Mouse (Mus musculus): ENCODE results near the gene Lrrc59.

The Lrrc59 gene

GRCm38 (mm10) chr11:94629199-94629883 lies at the start of gene Lrrc59:
TSS of gene Lrrc59 (plus strand) at chr11:94629767.
- DNase-seq, result peak; percentile 95

- no peak for DNase-seq
These were observed 49.3 kb upstream of the Lrrc59 start for GRCm38 (mm10) chr11:94580111-94580740.

- DNase-seq, result no peak
These were observed 44.5 kb upstream of the Lrrc59 start for GRCm38 (mm10) chr11:94585091-94585490.

DNA sequence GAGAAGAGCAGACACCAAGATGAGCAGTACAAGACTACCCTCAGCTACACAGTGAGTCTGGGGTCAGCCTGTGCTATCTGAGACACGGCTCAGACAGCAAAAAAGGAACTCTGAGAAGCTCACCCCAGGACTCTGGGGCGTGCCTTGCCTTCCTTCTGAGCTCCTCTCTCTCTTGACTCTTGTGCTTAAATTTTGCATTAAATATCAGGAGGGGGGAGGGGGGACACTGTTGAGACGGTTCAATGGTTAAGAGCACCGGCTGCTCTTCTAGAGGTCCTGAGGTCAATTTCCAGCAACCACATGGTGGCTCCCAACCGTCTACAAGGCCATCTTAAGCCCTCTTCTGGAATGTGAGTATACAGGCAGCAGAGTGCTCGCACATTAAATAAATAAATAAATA lies 42.1 kb upstream of the Lrrc59 start:
- DNase-seq, result no peak

DNA sequence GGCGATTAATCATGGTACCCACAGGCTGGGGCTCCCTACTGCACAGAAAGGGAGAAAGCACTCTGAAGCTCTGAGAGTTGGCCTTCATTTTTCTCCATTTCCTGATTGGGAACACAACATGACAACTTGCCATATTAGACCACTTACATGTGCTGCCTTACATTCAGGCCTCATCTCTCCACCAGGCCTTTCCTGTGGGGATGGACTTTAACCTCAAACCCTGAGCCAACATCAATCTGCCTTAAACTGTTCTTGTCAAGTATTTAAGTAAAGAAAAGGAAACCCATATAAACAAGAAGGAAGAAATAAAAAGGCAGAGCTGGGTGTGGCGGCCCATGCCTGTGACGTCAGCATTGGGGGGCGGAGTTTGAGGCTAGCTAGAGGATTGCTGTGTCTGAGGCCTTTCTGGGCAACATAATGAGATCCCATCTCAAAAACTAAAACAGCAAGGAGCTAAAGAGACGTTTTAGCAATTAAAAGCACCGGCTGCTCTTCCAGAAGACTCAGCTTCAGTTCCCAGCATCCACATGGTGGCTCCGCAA lies 33.2 kb upstream of the Lrrc59 start:
- peak; percentile 44 for DNase-seq

- DNase-seq, result peak; percentile 86
These were observed 32.2 kb upstream of the Lrrc59 start for GRCm38 (mm10) chr11:94597319-94597718.

GRCm38 (mm10) chr11:94598437-94599120 lies 31.0 kb upstream of the Lrrc59 start:
- DNase-seq, result no peak

DNA sequence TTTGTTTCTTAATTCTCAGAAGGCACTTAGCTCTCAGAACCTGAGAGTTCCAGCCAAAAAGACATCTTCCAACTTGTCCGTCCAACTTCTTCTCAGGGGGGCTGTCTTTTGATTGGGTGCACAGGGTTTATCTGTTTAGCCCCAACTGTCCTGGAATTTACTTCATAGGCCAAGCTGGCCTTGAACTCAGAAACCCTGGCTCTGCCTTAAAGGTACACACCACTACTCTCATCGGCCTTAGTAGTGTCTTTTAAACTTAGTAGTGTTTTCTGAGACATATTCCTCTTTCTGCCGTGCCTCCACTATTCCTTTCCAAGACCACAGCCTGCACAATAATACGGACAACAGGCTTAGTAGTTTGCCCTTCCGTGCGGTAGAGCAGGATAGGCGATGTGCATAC lies 29.1 kb upstream of the Lrrc59 start:
- no peak for DNase-seq

- DNase-seq, result peak; percentile 93
These were observed 28.0 kb upstream of the Lrrc59 start, which contains the start of gene Acsf2 for GRCm38 (mm10) chr11:94601321-94602281. TSS of gene Acsf2 (minus strand) at chr11:94601871.

- DNase-seq, result no peak
These were observed 27.1 kb upstream of the Lrrc59 start for GRCm38 (mm10) chr11:94602356-94602955.

DNA sequence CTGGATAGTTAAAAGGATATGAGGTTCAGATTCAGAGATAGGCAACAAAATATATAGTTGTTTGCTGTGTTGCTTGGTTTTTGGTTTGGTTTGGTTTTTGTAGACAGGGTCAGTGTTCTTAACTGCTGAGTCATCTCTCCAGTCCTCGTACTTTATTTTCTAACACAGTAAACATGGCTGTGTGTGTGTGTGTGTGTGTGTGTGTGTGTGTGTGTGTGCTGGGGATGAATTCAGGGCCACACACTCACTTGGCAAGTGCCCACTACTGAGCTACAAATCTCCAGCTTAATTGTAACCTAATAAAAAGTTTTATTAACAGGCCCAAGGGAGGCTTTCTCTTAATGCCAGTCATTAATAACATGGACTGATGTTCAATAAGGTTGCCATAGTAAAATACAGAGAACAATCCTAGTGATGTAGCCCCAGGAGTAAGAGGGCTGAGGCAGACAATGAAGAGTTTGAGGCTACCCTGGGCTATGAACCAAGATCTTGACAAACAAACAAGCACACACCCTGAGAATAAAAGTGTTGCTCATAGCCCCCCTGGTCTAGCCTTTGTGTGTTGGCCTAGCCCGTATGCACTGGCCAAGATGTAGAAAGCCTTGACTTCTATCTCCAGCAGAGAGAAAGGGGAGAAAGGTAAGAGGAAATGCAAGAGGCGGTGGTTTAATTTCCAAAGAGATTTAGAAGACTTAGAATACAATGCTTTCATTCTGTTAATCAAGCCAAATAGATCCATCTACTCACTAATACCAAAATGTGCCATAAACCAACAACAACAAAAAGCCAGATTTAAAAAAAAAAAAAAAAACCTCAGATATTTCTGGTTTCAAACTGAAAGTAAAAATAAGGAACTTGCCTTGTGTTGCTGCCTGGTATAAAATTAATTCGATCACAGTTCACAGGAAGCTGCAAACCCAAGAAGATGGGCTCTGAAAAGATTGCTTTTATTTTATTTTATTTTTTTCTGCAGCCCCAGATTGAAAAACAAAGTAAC lies 18.5 kb upstream of the Lrrc59 start:
- DNase-seq, result peak; percentile 49

GRCm38 (mm10) chr11:94614603-94615002 lies 15.0 kb upstream of the Lrrc59 start:
- no peak for DNase-seq

DNA sequence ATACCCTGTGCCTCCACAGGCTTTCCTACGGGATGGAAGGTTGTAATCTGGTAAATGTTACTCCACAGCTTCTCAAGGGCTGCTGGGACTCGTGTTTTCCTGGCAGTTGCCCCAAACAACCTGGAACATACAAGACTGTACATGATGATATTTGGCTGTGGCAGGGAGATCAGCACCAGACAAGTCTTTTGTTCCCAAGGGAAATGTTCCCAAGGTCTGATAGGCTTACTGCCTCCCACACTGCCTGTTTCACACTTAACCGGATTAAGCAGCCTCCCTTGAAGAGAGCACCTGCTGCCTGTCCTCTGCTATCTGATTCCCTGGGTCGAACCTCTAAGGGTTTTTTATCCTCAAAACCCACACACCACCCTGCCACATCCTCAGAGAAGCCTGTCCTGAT lies 14.1 kb upstream of the Lrrc59 start:
- no peak for DNase-seq

DNA sequence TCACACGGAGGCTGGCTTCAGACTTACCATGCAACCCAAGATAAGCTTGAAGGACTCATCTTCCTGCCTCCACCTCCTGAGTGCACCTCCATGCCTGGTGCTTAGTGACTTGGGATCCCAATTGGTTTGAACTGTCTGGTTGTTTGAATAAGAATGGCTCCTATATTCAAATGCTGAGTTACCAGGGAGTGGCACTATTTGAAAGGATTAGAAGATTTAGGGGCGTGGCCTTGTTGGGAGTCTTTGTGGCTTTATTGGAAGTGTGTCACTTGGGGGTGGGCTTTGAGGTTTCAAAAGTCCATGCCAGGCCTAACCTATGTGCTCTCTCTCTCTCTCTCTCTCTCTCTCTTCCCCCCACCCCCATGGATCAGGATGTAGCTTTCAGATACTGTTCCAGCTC lies 11.9 kb upstream of the Lrrc59 start:
- DNase-seq, result no peak

- peak; percentile 26 for DNase-seq
These were observed 8.7 kb upstream of the Lrrc59 start for GRCm38 (mm10) chr11:94620766-94621457.

DNA sequence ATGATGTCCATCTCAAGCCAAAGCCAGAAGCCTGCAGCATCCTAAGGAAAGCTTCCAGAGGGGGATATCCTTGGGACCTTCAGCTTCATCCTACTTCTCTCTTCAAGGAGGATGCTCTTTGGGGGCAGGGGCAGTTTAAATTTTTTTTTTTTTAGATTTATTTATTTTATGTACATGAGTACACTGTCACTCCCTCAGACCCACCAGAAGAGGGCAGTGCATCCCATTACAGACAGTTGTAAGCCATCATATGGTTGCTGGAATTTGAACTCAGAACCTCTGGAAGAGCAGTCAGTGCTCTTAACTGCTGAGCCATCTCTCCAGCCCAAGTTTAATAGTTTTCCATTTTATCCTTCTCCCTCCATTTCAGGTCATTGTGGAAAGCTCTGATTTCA lies 8.1 kb upstream of the Lrrc59 start:
- DNase-seq, result no peak

- DNase-seq, result no peak
These were observed 7.4 kb upstream of the Lrrc59 start for GRCm38 (mm10) chr11:94622162-94622561.

DNA sequence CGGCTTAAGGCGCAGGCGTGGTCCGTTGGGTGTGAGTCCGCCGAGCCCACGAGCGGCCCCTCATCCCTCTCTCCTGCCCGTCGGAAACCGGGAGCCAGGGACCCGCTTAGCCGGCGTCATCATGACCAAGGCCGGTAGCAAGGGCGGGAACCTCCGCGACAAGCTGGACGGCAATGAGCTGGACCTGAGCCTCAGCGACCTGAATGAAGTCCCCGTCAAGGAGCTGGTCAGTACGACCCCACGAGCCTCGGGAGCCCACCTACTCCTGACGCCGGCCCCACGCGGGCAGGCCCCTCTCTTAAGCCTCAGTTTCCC lies 274 bp downstream of the Lrrc59 start:
- DNase-seq, result no peak

GRCm38 (mm10) chr11:94630199-94631011 lies 838 bp downstream of the Lrrc59 start:
- DNase-seq, result peak; percentile 31

Measured in kidney, postnatal 14 days (tissue).